Comparison of ENCODE assay signal across 7 mouse cellular contexts in genomic region chr4:53263776-53264175, GRCm38 (mm10).
A peak's percentile ranks its signal among the peaks of the same experiment; 100 is the strongest.
DNase-seq lines count a peak whose midpoint lies in the region; ATAC-seq and TF ChIP-seq lines count a peak whose summit lies in the region.

No protein-coding gene starts in this region.

- TF ChIP-seq CTCF in bone marrow macrophage, adult 2 months (IDR thresholded peaks at IDR 0.05; ENCODE audit: low read depth, low read length), result no peak
- peak; percentile 62 for TF ChIP-seq CTCF in heart, adult 2 months (IDR thresholded peaks at IDR 0.05)

- no peaks in the 10 kb centered on the region for H3K9me3 ChIP-seq in embryonic facial prominence, embryonic 12.5 days

- H3K4me3 ChIP-seq in bone marrow macrophage, adult 2 months (ENCODE audit: insufficient read depth, low read length), result no peak overlapping the region
- no peak overlapping the region for H3K4me3 ChIP-seq in embryonic facial prominence, embryonic 12.5 days
- H3K4me3 ChIP-seq in heart, adult 2 months, result no peak overlapping the region
- no peak overlapping the region for H3K4me3 ChIP-seq in myocyte

- ATAC-seq in embryonic facial prominence, embryonic 12.5 days (ENCODE audit: insufficient number of reproducible peaks, insufficient read depth, low FRiP score, low TSS enrichment), result 0 out of 2 replicates have a peak, but pooled peaks have one; percentile 75

- no peak for TF ChIP-seq POLR2A in bone marrow macrophage, adult 2 months (IDR thresholded peaks at IDR 0.05; ENCODE audit: borderline replicate concordance, low read depth, low read length)
- TF ChIP-seq POLR2A in heart, adult 2 months (IDR thresholded peaks at IDR 0.05; ENCODE audit: insufficient read depth, low read depth, low read length), result no peak
- TF ChIP-seq POLR2A in myocyte (IDR thresholded peaks at IDR 0.05; ENCODE audit: insufficient read length, low read depth), result no peak

- no peak overlapping the region for H3K9ac ChIP-seq in embryonic facial prominence, embryonic 12.5 days
- no peak overlapping the region for H3K9ac ChIP-seq in heart, adult 2 months (ENCODE audit: low read depth, low read length)

- H3K27ac ChIP-seq in bone marrow macrophage, adult 2 months (ENCODE audit: insufficient read depth, low read depth, low read length), result peak overlapping the region; percentile 24
- no peak overlapping the region for H3K27ac ChIP-seq in embryonic facial prominence, embryonic 12.5 days
- peak overlapping the region; percentile 60 for H3K27ac ChIP-seq in heart, adult 2 months

- peak; percentile 81 for TF ChIP-seq EP300 in heart, adult 2 months (IDR thresholded peaks at IDR 0.05; ENCODE audit: insufficient read depth, low read depth, low read length)

- intact Hi-C loops in heart, adult 2 months (cut with DNase I), result loop anchor here (2.0 to 5.0 kb wide), 4 partner anchors 45 to 146 kb away; partner anchors contain the start of gene Abca1

- peak; percentile 91 to 93 for DNase-seq in heart, adult 2 months
- peak; percentile 93 for DNase-seq in kidney, adult 11 months
- peak; percentile 40 to 72 for DNase-seq in left cerebral cortex, adult 9 months (ENCODE audit: low spot score in 2 of 2)
- DNase-seq in testis, postnatal 14 days (ENCODE audit: low spot score), result peak; percentile 83

- peaks cover 31% of the 10 kb centered on the region for H3K4me1 ChIP-seq in bone marrow macrophage, adult 2 months (ENCODE audit: control insufficient read depth, insufficient read depth, low read length)
- peaks cover 11% of the 10 kb centered on the region for H3K4me1 ChIP-seq in embryonic facial prominence, embryonic 12.5 days
- H3K4me1 ChIP-seq in heart, adult 2 months (ENCODE audit: control insufficient read depth, insufficient read depth, low read length), result peaks cover 6% of the 10 kb centered on the region

- H3ac ChIP-seq in myocyte (ENCODE audit: control insufficient read depth, insufficient read length), result no peak overlapping the region

- H3K79me2 ChIP-seq in heart, adult 2 months (replicated peaks; ENCODE audit: control insufficient read depth, insufficient read depth, low read length), result no peaks in the 10 kb centered on the region
- H3K79me2 ChIP-seq in myocyte (ENCODE audit: control insufficient read depth, insufficient read depth), result no peaks in the 10 kb centered on the region

- no peaks in the 10 kb centered on the region for H3K36me3 ChIP-seq in embryonic facial prominence, embryonic 12.5 days
- peaks cover 4% of the 10 kb centered on the region; the same call in 1 of the 2 replicates for H3K36me3 ChIP-seq in heart, adult 2 months (ENCODE audit: control insufficient read depth, insufficient read depth, low read length)
- H3K36me3 ChIP-seq in myocyte (ENCODE audit: control insufficient read depth, insufficient read depth), result no peaks in the 10 kb centered on the region

- H3K4me2 ChIP-seq in embryonic facial prominence, embryonic 12.5 days (replicated peaks), result no peak overlapping the region
- no peak overlapping the region for H3K4me2 ChIP-seq in myocyte (ENCODE audit: low read depth)

- WGBS in embryonic facial prominence, embryonic 12.5 days, result 64% methylated on average over 13 of the region's 13 CpGs
- 12% methylated on average over 13 of the region's 13 CpGs for WGBS in heart, adult 2 months

- H3K27me3 ChIP-seq in embryonic facial prominence, embryonic 12.5 days, result 0 out of 2 replicates have a peak, but pooled peaks cover 3% of the 10 kb centered on the region
- H3K27me3 ChIP-seq in heart, adult 2 months (ENCODE audit: control insufficient read depth, insufficient read depth, low read length), result no peaks in the 10 kb centered on the region
- peaks cover 28% of the 10 kb centered on the region for H3K27me3 ChIP-seq in myocyte (ENCODE audit: control insufficient read depth, insufficient read depth, insufficient read length)

TF ChIP-seq in myocyte, 11 proteins besides CTCF, POLR2A, EP300 and RAD21:
- peak in 2 of 3 experiments; percentile 10 to 54 for TF ChIP-seq MYOG (IDR thresholded peaks at IDR 0.05; ENCODE audit: control insufficient read depth in 1 of 3, insufficient read depth in 1 of 3, insufficient read length in 2 of 3, low read depth in 2 of 3)
- TF ChIP-seq MYOD1 (IDR thresholded peaks at IDR 0.05; ENCODE audit: control insufficient read depth in 1 of 3, insufficient read length in 2 of 3, low read depth in 2 of 3), result peak in 2 of 3 experiments; percentile 20 to 46
- no peak for TF ChIP-seq CEBPB (IDR thresholded peaks at IDR 0.05; ENCODE audit: insufficient read depth, poor library complexity, severe bottlenecking)
